Mouse (Mus musculus): ENCODE data around the gene 4930442H23Rik. TPM values are rescaled to one million over a fixed set of nuclear protein-coding genes. Genes with fewer than 3 reads are reported as not detected.
A peak's percentile ranks its signal among the peaks of the same experiment; 100 is the strongest.

The 4930442H23Rik gene
- polyA plus RNA-seq, 1 experiment from 2014 or later, result not detected

DNA sequence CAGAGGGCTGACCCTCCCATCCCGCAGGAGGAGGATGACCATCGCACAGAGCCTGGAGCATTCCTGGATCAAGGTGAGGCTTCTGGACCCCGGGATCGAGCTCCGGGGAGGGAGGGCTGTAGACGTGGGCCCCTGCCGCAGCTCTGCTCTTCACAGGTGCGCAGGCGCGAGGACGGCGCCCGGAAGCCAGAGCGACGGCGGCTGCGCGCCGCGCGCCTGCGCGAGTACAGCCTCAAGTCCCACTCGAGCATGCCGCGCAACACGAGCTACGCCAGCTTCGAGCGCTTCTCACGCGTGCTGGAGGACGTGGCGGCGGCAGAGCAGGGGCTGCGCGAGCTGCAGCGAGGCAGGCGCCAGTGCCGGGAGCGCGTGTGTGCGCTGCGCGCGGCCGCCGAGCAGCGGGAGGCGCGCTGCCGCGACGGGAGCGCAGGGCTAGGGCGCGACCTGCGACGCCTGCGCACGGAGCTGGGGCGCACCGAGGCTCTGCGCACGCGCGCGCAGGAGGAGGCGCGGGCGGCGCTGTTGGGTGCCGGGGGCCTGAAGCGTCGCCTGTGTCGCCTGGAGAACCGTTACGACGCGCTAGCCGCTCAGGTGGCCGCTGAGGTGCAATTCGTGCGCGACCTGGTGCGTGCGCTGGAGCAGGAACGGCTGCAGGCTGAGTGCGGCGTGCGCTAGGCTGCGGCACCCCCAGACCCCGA lies 8.8 kb upstream of the 4930442H23Rik start:
- Histone ChIP-seq H3K9me3 (ENCODE audit: control insufficient read depth, low read length) (no peaks in the 10 kb centered on the region), H3K9ac (replicated peaks; ENCODE audit: low read depth, low read length) (peak overlapping the region; percentile 63), H3K27me3 (replicated peaks; ENCODE audit: control insufficient read depth, insufficient read depth, low read length) (peaks cover 28% of the 10 kb centered on the region), H3K4me2 (ENCODE audit: low read length) (peak overlapping the region; percentile 78), H3K36me3 (ENCODE audit: control insufficient read depth, insufficient read depth) (0 out of 2 replicates have a peak, but pooled peaks cover 2% of the 10 kb centered on the region), H3K4me3 (replicated peaks; ENCODE audit: low read length) (peak overlapping the region; percentile 55), H3K27ac (ENCODE audit: low read length) (peak overlapping the region; percentile 96), H3K4me1 (replicated peaks; ENCODE audit: control insufficient read depth, insufficient read depth, low read length) (peaks cover 12% of the 10 kb centered on the region)
- WGBS, result 2% methylated on average over 86 of the region's 93 CpGs
- peak; percentile 91 for ATAC-seq

DNA sequence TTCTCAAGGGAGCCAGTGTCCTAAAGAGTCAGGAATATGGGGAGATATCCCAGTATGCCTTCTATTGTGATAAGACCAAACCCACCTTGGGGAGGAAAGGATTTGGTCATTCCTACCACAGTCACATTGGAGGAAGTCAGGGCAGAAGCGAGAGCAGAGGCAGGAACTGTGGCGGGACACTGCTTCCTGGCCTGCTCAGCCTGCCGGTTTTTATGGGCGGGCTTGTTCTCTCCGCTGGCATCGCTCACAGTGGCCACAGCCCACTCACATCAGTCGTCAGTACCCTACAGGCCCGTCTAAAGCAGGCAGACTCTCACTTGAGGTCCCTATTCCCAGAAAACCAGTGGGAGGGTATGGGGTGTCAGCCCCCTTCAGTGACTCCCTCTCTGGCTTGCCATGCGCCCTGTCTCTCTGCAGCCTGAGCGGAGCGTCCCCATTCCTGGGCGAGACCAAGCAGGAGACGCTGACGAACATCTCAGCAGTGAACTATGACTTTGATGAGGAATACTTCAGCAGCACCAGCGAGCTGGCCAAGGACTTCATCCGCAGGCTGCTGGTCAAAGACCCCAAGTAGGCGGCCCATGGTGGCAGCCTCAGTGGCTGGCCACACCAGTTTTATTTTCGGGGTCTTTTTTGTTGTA lies 7.8 kb upstream of the 4930442H23Rik start:
- H3K4me2 ChIP-seq (ENCODE audit: low read length), result peak overlapping the region; percentile 78
- H3K4me1 ChIP-seq (replicated peaks; ENCODE audit: control insufficient read depth, insufficient read depth, low read length), result peaks cover 12% of the 10 kb centered on the region
- H3K9me3 ChIP-seq (ENCODE audit: control insufficient read depth, low read length), result no peaks in the 10 kb centered on the region
- peaks cover 26% of the 10 kb centered on the region for H3K27me3 ChIP-seq (replicated peaks; ENCODE audit: control insufficient read depth, insufficient read depth, low read length)
- H3K4me3 ChIP-seq (replicated peaks; ENCODE audit: low read length), result no peak overlapping the region
- H3K9ac ChIP-seq (replicated peaks; ENCODE audit: low read depth, low read length), result no peak overlapping the region; the same call in 1 of the 2 replicates
- WGBS, result 91% methylated on average over 18 of the region's 18 CpGs
- 0 out of 2 replicates have a peak, but pooled peaks cover 2% of the 10 kb centered on the region for H3K36me3 ChIP-seq (ENCODE audit: control insufficient read depth, insufficient read depth)
- no peak for ATAC-seq
- H3K27ac ChIP-seq (ENCODE audit: low read length), result no peak overlapping the region

- Histone ChIP-seq H3K27ac (ENCODE audit: low read length) (no peak overlapping the region), H3K9me3 (ENCODE audit: control insufficient read depth, low read length) (no peaks in the 10 kb centered on the region), H3K4me3 (replicated peaks; ENCODE audit: low read length) (no peak overlapping the region), H3K27me3 (replicated peaks; ENCODE audit: control insufficient read depth, insufficient read depth, low read length) (peaks cover 22% of the 10 kb centered on the region), H3K4me1 (replicated peaks; ENCODE audit: control insufficient read depth, insufficient read depth, low read length) (peaks cover 12% of the 10 kb centered on the region), H3K9ac (replicated peaks; ENCODE audit: low read depth, low read length) (no peak overlapping the region), H3K36me3 (ENCODE audit: control insufficient read depth, insufficient read depth) (0 out of 2 replicates have a peak, but pooled peaks cover 2% of the 10 kb centered on the region), H3K4me2 (ENCODE audit: low read length) (no peak overlapping the region)
- no peak for ATAC-seq
- WGBS, result 85% methylated on average over 6 of the region's 6 CpGs
Measured at GRCm38 (mm10) chr10:81190912-81191321, 7.3 kb upstream of the 4930442H23Rik start.

GRCm38 (mm10) chr10:81190236-81190911 lies 6.7 kb upstream of the 4930442H23Rik start:
- Histone ChIP-seq H3K27ac (ENCODE audit: low read length) (no peak overlapping the region), H3K36me3 (ENCODE audit: control insufficient read depth, insufficient read depth) (peaks cover 3% of the 10 kb centered on the region; the same call in 1 of the 2 replicates), H3K4me1 (replicated peaks; ENCODE audit: control insufficient read depth, insufficient read depth, low read length) (peaks cover 12% of the 10 kb centered on the region), H3K4me3 (replicated peaks; ENCODE audit: low read length) (no peak overlapping the region), H3K27me3 (replicated peaks; ENCODE audit: control insufficient read depth, insufficient read depth, low read length) (peaks cover 16% of the 10 kb centered on the region), H3K4me2 (ENCODE audit: low read length) (no peak overlapping the region), H3K9ac (replicated peaks; ENCODE audit: low read depth, low read length) (no peak overlapping the region), H3K9me3 (ENCODE audit: control insufficient read depth, low read length) (no peaks in the 10 kb centered on the region)
- WGBS, result 69% methylated on average over 31 of the region's 31 CpGs
- no peak for ATAC-seq

DNA sequence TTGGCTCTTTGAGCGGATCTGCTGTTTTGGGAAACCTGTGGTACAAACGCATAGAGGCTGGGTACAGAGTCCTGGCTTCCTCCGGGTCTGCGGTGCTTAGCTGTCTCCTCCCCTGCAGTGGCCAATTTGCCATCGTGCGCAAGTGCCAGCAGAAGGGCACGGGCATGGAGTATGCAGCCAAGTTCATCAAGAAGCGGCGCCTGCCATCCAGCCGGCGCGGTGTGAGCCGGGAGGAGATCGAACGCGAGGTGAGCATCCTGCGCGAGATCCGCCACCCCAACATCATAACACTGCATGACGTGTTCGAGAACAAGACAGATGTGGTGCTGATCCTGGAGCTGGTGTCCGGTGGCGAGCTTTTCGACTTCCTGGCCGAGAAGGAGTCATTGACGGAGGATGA lies 6.2 kb upstream of the 4930442H23Rik start:
- WGBS, result 82% methylated on average over 26 of the region's 26 CpGs
- ATAC-seq, result no peak

DNA sequence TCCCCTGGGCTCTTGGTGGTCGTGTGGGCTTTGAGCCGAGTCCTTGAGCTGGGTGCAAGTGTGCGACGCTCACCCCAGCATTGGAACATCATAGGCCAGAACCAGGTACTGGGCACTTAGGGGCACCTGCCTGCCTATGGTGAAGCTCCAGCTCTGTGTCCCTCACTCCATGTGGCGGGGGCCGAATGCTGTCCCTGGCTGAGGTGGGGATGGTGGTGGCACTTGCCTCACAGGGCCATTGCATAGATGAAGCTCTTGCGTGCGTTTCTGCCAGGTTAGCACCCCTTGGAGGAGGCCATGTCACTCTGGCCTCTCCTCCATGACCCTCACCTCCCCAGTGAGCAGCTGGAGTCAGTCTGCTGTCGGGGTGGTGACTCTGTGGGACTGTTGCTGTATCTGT lies 3.5 kb upstream of the 4930442H23Rik start:
- no peak for ATAC-seq
- Histone ChIP-seq H3K9ac (replicated peaks; ENCODE audit: low read depth, low read length) (no peak overlapping the region), H3K4me1 (replicated peaks; ENCODE audit: control insufficient read depth, insufficient read depth, low read length) (peaks cover 18% of the 10 kb centered on the region), H3K4me2 (ENCODE audit: low read length) (no peak overlapping the region), H3K27ac (ENCODE audit: low read length) (no peak overlapping the region), H3K36me3 (ENCODE audit: control insufficient read depth, insufficient read depth) (peaks cover 5% of the 10 kb centered on the region; the same call in 1 of the 2 replicates), H3K9me3 (ENCODE audit: control insufficient read depth, low read length) (no peaks in the 10 kb centered on the region), H3K4me3 (replicated peaks; ENCODE audit: low read length) (no peak overlapping the region), H3K27me3 (replicated peaks; ENCODE audit: control insufficient read depth, insufficient read depth, low read length) (no peaks in the 10 kb centered on the region)
- 92% methylated on average over 7 of the region's 9 CpGs for WGBS

More for the DNA sequence above, 6.2 kb upstream of the 4930442H23Rik start:
- Histone ChIP-seq H3K4me2 (ENCODE audit: low read length) (no peak overlapping the region), H3K27me3 (replicated peaks; ENCODE audit: control insufficient read depth, insufficient read depth, low read length) (peaks cover 11% of the 10 kb centered on the region), H3K27ac (ENCODE audit: low read length) (no peak overlapping the region), H3K9ac (replicated peaks; ENCODE audit: low read depth, low read length) (no peak overlapping the region), H3K36me3 (ENCODE audit: control insufficient read depth, insufficient read depth) (peaks cover 5% of the 10 kb centered on the region; the same call in 1 of the 2 replicates), H3K4me1 (replicated peaks; ENCODE audit: control insufficient read depth, insufficient read depth, low read length) (peaks cover 12% of the 10 kb centered on the region), H3K4me3 (replicated peaks; ENCODE audit: low read length) (no peak overlapping the region), H3K9me3 (ENCODE audit: control insufficient read depth, low read length) (no peaks in the 10 kb centered on the region)

GRCm38 (mm10) chr10:81184765-81185164 lies 1.1 kb upstream of the 4930442H23Rik start:
- peaks cover 18% of the 10 kb centered on the region for H3K36me3 ChIP-seq (ENCODE audit: control insufficient read depth, insufficient read depth)
- ATAC-seq, result no peak

GRCm38 (mm10) chr10:81182336-81183333 lies 1.0 kb downstream of the 4930442H23Rik start, which contains the start of gene Dapk3:
TSS of gene Dapk3 (plus strand) at chr10:81183005.
- Histone ChIP-seq H3K36me3 (ENCODE audit: control insufficient read depth, insufficient read depth) (peaks cover 34% of the 10 kb centered on the region), H3K4me3 (replicated peaks; ENCODE audit: low read length) (peak within 1 kb of the TSS; percentile 47), H3K4me2 (ENCODE audit: low read length) (peak within 1 kb of the TSS; percentile 59), H3K27ac (ENCODE audit: low read length) (peak within 1 kb of the TSS; percentile 74), H3K27me3 (replicated peaks; ENCODE audit: control insufficient read depth, insufficient read depth, low read length) (no peaks in the 10 kb centered on the region), H3K4me1 (replicated peaks; ENCODE audit: control insufficient read depth, insufficient read depth, low read length) (peaks cover 21% of the 10 kb centered on the region), H3K9ac (replicated peaks; ENCODE audit: low read depth, low read length) (peak within 1 kb of the TSS; percentile 51), H3K9me3 (ENCODE audit: control insufficient read depth, low read length) (no peaks in the 10 kb centered on the region)
- ATAC-seq, result peak; percentile 91
- WGBS, result 3% methylated on average over 53 of the region's 53 CpGs

More at GRCm38 (mm10) chr10:81184765-81185164, 1.1 kb upstream of the 4930442H23Rik start:
- no peak overlapping the region for H3K4me3 ChIP-seq (replicated peaks; ENCODE audit: low read length)
- no peaks in the 10 kb centered on the region for H3K27me3 ChIP-seq (replicated peaks; ENCODE audit: control insufficient read depth, insufficient read depth, low read length)
- WGBS, result 54% methylated on average over 4 of the region's 4 CpGs
- no peak overlapping the region for H3K27ac ChIP-seq (ENCODE audit: low read length)
- peaks cover 13% of the 10 kb centered on the region for H3K4me1 ChIP-seq (replicated peaks; ENCODE audit: control insufficient read depth, insufficient read depth, low read length)
- H3K9me3 ChIP-seq (ENCODE audit: control insufficient read depth, low read length), result no peaks in the 10 kb centered on the region
- no peak overlapping the region for H3K9ac ChIP-seq (replicated peaks; ENCODE audit: low read depth, low read length)
- H3K4me2 ChIP-seq (ENCODE audit: low read length), result no peak overlapping the region

Measured in forebrain, embryonic 16.5 days (tissue).